Mouse (Mus musculus) thymus, adult 2 months (tissue): Measurements from ENCODE around the gene Olfr204.
"Not testable (repeated sequence)": the region's sequence is repeated elsewhere in the genome, so short reads cannot be mapped to it uniquely, and the experiment has no call there.

ENCODE experiments used
- CTCF ChIP-seq: fragments of 200-500 bp; IDR thresholded peaks from 2 replicates; pipeline ENCODE4 v1.5.1; 2012; ENCODE audit warnings: mild to moderate bottlenecking, control low read depth, low read length, moderate library complexity, borderline replicate concordance; ENCODE audit not compliant: control insufficient read depth, poor library complexity, insufficient read depth; ENCODE audit errors: extremely low read depth
- POLR2A ChIP-seq: fragments of 200-500 bp; IDR thresholded peaks from 2 replicates; pipeline ENCODE4 v1.6.1; 2012; ENCODE audit warnings: mild to moderate bottlenecking, low read length, control low read depth, moderate library complexity; ENCODE audit not compliant: control insufficient read depth, poor library complexity, insufficient read depth; ENCODE audit errors: extremely low read depth

- TF ChIP-seq CTCF, POLR2A: not testable (repeated sequence)
Measured at GRCm38 (mm10) chr16:59269097-59269496, 49.0 kb downstream of the Olfr204 start.
